Mouse (Mus musculus) NIH3T3 (cell line): ENCODE results near the gene Svbp.

ENCODE experiments used
- DNase-seq: peaks from one replicate; pipeline ENCODE4 v3.0.0-alpha.2; 2012; ENCODE audit warnings: low read depth

Gene Svbp

DNA sequence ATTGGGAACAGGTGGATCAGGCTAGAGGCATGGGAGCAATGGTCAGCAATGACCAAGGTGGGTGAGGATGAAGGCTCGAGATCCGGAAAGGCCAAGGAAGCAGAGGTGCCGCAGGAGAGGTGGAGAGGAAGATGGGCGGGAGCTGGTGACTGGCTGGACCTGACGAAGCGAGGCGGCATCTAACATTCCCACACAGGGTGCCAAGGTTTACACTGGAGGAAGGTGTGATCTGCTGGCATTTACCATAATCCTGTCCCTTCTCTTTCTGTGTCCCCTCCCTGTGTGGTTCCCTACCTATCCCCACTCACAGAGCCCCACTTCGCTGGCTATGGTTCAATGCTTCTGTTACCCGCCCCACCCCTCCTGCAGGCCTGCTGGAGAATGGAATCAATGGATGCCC lies 50.9 kb downstream of the Svbp start:
- DNase-seq: no peak

DNA sequence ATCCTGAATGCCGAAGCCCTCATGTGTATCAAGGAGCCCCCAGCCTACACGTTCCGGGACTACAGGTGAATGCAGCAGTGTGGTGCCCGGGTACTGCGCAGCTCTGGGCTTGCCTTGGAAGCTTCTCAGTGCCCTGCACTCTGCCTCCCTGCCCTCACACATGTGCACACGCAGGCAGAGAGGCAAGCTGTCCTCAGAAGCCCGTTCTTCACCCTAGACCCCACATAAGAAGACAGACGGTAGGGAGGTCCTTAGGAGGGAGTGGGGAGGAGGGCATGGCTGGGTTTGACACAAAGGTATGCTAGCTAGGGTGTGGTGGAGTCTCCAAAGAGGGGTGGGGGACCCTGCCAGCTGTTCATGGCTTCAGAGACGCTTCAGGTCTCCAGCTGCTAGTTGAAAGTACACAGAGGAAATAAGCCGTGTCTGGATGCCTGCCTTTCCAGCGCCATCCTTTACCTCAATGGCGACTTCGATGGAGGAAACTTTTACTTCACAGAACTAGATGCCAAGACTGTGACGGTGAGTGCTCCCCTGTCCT lies 51.7 kb downstream of the Svbp start:
- no peak for DNase-seq

DNA sequence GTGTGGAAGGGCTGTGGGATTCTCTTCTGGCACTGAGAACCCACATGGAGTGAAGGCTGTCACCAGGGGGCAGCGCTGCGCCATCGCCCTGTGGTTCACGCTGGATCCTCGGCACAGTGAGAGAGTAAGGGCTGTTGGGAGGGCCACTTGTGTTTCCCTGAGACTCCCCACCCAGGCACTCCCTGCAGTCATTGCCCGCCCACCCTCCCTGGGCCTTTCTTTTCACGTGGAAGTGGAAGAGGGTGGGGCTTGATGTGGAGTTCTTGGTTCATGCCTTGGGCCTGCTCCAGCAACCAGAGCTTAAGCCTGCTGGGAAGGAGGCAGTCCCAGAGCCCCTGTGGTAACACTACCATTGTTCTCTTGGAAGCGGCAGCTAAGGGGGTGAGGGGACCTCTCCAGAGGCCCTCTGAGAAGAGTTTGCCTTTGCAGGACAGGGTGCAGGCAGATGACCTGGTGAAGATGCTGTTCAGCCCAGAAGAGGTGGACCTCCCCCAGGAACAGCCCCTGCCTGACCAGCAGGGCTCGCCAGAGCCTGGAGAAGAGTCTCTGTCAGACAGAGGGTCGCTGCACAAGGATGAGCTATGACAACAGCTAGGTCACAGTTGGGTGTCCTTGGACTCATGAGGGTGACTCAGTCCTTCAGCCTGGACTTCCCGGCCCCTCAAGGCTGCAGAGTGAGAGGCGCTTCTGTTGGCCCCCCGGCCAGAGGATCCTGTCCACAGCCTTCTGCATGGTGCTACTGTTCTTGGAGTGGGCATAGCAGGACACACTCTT lies 52.5 kb downstream of the Svbp start:
- DNase-seq: peak; percentile 84

DNA sequence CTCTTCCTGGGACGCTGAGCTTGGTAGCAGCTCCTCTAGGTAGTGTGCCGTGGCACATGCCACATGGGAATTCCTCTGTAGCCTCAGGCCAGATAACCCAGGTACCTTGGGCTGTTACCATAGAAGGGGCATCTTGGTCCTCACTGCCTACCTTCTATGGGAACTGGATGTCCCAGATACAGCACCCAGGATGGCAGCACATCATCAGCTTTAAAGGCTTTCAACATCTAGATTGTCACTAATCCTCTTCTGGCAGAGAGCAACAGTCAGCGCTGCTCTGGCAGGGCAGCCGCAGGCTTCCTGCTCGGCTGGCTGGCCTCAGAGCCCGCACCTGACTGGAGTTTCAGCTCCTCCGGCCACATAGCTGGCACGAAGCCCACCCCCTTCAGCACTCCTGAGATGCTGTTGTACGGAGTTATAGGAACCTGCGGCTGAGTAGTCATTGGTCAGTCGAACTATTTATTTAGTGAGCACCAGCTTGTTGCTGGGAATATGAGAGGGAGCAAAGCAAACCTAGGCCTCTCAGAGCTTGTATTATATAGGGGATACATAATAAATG lies 53.4 kb downstream of the Svbp start:
- DNase-seq: no peak
